Mouse (Mus musculus) erythroid progenitor cell, adult 5-6 weeks (primary cell): ENCODE data around the gene Dcaf17. TPM values are rescaled to one million over a fixed set of nuclear protein-coding genes. Genes with fewer than 3 reads are reported as not detected.

Experiments
- ATAC-seq: replicated peaks from 2 replicates; pipeline ENCODE4 v1.8.0; 2016; ENCODE audit warnings: moderate number of reproducible peaks, mild to moderate bottlenecking, moderate TSS enrichment, inconsistent platforms; ENCODE audit not compliant: poor library complexity, low FRiP score, severe bottlenecking
- total RNA-seq, 2 experiments: library from RNA; stranded (forward) in 1 of 2; stranded (reverse) in 1 of 2; fragments of 150-400 nt in 1 of 2; fragments of 186-747, 209-891 nt in 1 of 2; gene quantifications; 2 replicates each; pipeline versions ENCODE4 v1.2.3 to v1.2.4; 2015 to 2017; ENCODE audit warnings: low replicate concordance in 2 of 2

Dcaf17 gene
- total RNA-seq (2015; ENCODE audit: low replicate concordance) (0.84 and 3.6 TPM in 2 replicates), total RNA-seq (2017; ENCODE audit: low replicate concordance) (8.8 and 9.1 TPM in 2 replicates)

- ATAC-seq: peak; percentile 94
Observed at GRCm38 (mm10) chr2:71055300-71056114, at the start of gene Dcaf17, which contains the start of gene Mettl8. TSS of gene Dcaf17 (plus strand) at chr2:71055328. TSS of gene Mettl8 (minus strand) at chr2:71055583.

- no peak for ATAC-seq
Observed at GRCm38 (mm10) chr2:71011816-71012215, 43.3 kb upstream of the Dcaf17 start.

GRCm38 (mm10) chr2:71013521-71013920 lies 41.6 kb upstream of the Dcaf17 start:
- no peak for ATAC-seq

GRCm38 (mm10) chr2:71019277-71019676 lies 35.9 kb upstream of the Dcaf17 start:
- ATAC-seq: no peak

GRCm38 (mm10) chr2:71019704-71020375 lies 35.3 kb upstream of the Dcaf17 start:
- ATAC-seq: no peak

- ATAC-seq: no peak
Observed at GRCm38 (mm10) chr2:71020674-71021073, 34.5 kb upstream of the Dcaf17 start.

- ATAC-seq: no peak
Observed at GRCm38 (mm10) chr2:71022991-71023390, 32.1 kb upstream of the Dcaf17 start.

GRCm38 (mm10) chr2:71023986-71024385 lies 31.1 kb upstream of the Dcaf17 start:
- no peak for ATAC-seq

- ATAC-seq: no peak
Observed at GRCm38 (mm10) chr2:71025576-71026315, 29.4 kb upstream of the Dcaf17 start.

- no peak for ATAC-seq
Observed at GRCm38 (mm10) chr2:71026787-71027186, 28.3 kb upstream of the Dcaf17 start.

- ATAC-seq: no peak
Observed at GRCm38 (mm10) chr2:71027631-71028030, 27.5 kb upstream of the Dcaf17 start.

- no peak for ATAC-seq
Observed at GRCm38 (mm10) chr2:71030663-71031062, 24.5 kb upstream of the Dcaf17 start.

GRCm38 (mm10) chr2:71031973-71032794 lies 22.9 kb upstream of the Dcaf17 start:
- 0 out of 2 replicates have a peak, but pooled peaks have one; percentile 13 for ATAC-seq

- no peak for ATAC-seq
Observed at GRCm38 (mm10) chr2:71033014-71033413, 22.1 kb upstream of the Dcaf17 start.

GRCm38 (mm10) chr2:71033987-71034386 lies 21.1 kb upstream of the Dcaf17 start:
- no peak for ATAC-seq

GRCm38 (mm10) chr2:71037447-71037846 lies 17.7 kb upstream of the Dcaf17 start:
- ATAC-seq: no peak

GRCm38 (mm10) chr2:71039522-71040121 lies 15.5 kb upstream of the Dcaf17 start:
- peak; percentile 56; the same call in 1 of the 2 replicates for ATAC-seq

- ATAC-seq: no peak
Observed at GRCm38 (mm10) chr2:71046151-71046550, 9.0 kb upstream of the Dcaf17 start.

GRCm38 (mm10) chr2:71046751-71047320 lies 8.3 kb upstream of the Dcaf17 start:
- no peak for ATAC-seq
